Mouse (Mus musculus) heart, adult 2 months (tissue): ENCODE data around the gene Map7d1.
A peak's percentile ranks its signal among the peaks of the same experiment; 100 is the strongest.

Experiments used
- CTCF ChIP-seq: fragments of 200-600 bp; IDR thresholded peaks from 2 replicates; pipeline ENCODE4 v1.8.1; 2022; ENCODE audit warnings: antibody characterized with exemption, mild to moderate bottlenecking, moderate library complexity
- EP300 ChIP-seq: fragments of 200-500 bp; IDR thresholded peaks from 2 replicates; pipeline ENCODE4 v1.6.1; 2011; ENCODE audit warnings: low read depth, low read length, control low read depth; ENCODE audit not compliant: insufficient read depth
- POLR2A ChIP-seq: fragments of 200-500 bp; IDR thresholded peaks from 2 replicates; pipeline ENCODE4 v1.6.1; 2011; ENCODE audit warnings: mild to moderate bottlenecking, low read depth, low read length, control low read depth; ENCODE audit not compliant: insufficient read depth

- peak; percentile 63 for TF ChIP-seq POLR2A
- no peak; the same call in 1 of the 2 replicates for TF ChIP-seq CTCF
- peak; percentile 99 for TF ChIP-seq EP300
These were observed 6.1 kb upstream of the Map7d1 start, which contains the start of gene Trappc3 for GRCm38 (mm10) chr4:126262119-126262807.
